Mouse (Mus musculus): ENCODE results near the gene Lrig3.

- TF ChIP-seq POLR2A (IDR thresholded peaks at IDR 0.05; ENCODE audit: extremely low read depth, insufficient read depth, low read length): no peak
- TF ChIP-seq CTCF (IDR thresholded peaks at IDR 0.05; ENCODE audit: extremely low read depth, insufficient read depth, low read length): no peak
Observed at GRCm38 (mm10) chr10:125938528-125939402, 27.2 kb upstream of the Lrig3 start.
